Mouse (Mus musculus) neural tube, embryonic 11.5 days (tissue): ENCODE results near the gene Nusap1. TPM values are rescaled to one million over a fixed set of nuclear protein-coding genes. Genes with fewer than 3 reads are reported as not detected.

Experiments
- ATAC-seq: fragments of 200-750 bp; cut with Nextera tagmentation; 2 replicates; pipeline ENCODE4 v1.8.0; 2017; ENCODE audit warnings: moderate number of reproducible peaks, mild to moderate bottlenecking, moderate TSS enrichment, moderate library complexity; ENCODE audit not compliant: insufficient read depth, low FRiP score, low TSS enrichment
- DNase-seq: peaks from one replicate; pipeline ENCODE4 v3.0.0-alpha.2; 2015; ENCODE audit warnings: low spot score
- H3K27ac ChIP-seq: fragments of 300-500 bp; sonication (generic); 2 replicates; pipeline ENCODE4 v1.5.1; 2014; ENCODE audit warnings: low read depth, mild to moderate bottlenecking, low read length
- H3K27me3 ChIP-seq: fragments of 300-500 bp; sonication (generic); 2 replicates; pipeline ENCODE4 v1.6.1; 2014; ENCODE audit warnings: mild to moderate bottlenecking, low read length, mixed read lengths; ENCODE audit not compliant: control insufficient read depth, insufficient read depth
- H3K36me3 ChIP-seq: fragments of 300-500 bp; sonication (generic); 2 replicates; pipeline ENCODE4 v1.6.1; 2014; ENCODE audit warnings: mild to moderate bottlenecking, low read length, moderate library complexity, mixed read lengths; ENCODE audit not compliant: control insufficient read depth, insufficient read depth
- H3K4me1 ChIP-seq: fragments of 300-500 bp; sonication (generic); 2 replicates; pipeline ENCODE4 v1.6.1; 2014; ENCODE audit warnings: low read length, mixed read lengths; ENCODE audit not compliant: control insufficient read depth, insufficient read depth
- H3K4me2 ChIP-seq: fragments of 300-500 bp; sonication (generic); 2 replicates; pipeline ENCODE4 v1.6.1; 2014; ENCODE audit warnings: low read depth, mild to moderate bottlenecking, moderate library complexity
- H3K4me3 ChIP-seq: fragments of 300-500 bp; sonication (generic); 2 replicates; pipeline ENCODE4 v1.5.1; 2014; ENCODE audit warnings: low read depth, low read length
- H3K9ac ChIP-seq: fragments of 300-500 bp; sonication (generic); 2 replicates; pipeline ENCODE4 v1.6.1; 2014; ENCODE audit warnings: mild to moderate bottlenecking, low read length
- H3K9me3 ChIP-seq: fragments of 300-500 bp; sonication (generic); 2 replicates; pipeline ENCODE4 v1.6.1; 2016; ENCODE audit warnings: low read length; ENCODE audit not compliant: control insufficient read depth
- WGBS: fragments of 180-500 bp; shearing (Covaris S2); extraction: QIAGEN DNeasy Blood & Tissue Kit; methylation state at CpG from one replicate; pipeline ENCODE4 v1.1.7; 2014; 5-methylcytosine and 5-hydroxymethylcytosine counted together
- polyA plus RNA-seq: library from polyadenylated mRNA; unstranded; fragments of >200 nt; fragmentation: Nextera tagmentation; extraction: Ambion mirVana; gene quantifications from 2 replicates; pipeline ENCODE4 v1.2.1, GENCODE M21; 2014

Nusap1 gene
- polyA plus RNA-seq: 72.3 and 76.5 TPM in 2 replicates

- ATAC-seq: peak; percentile 100
- 0 out of 2 replicates have a peak within 1 kb of the TSS, but pooled peaks have one; percentile 27 for H3K27ac ChIP-seq
- peak; percentile 93 for DNase-seq
- H3K4me3 ChIP-seq: peak within 1 kb of the TSS; percentile 59
- H3K4me2 ChIP-seq: peak within 1 kb of the TSS; percentile 54
- H3K27me3 ChIP-seq: no peaks in the 10 kb centered on the region
- peaks cover 7% of the 10 kb centered on the region; the same call in 1 of the 2 replicates for H3K4me1 ChIP-seq
- peak within 1 kb of the TSS; percentile 49 for H3K9ac ChIP-seq
- under 1% methylated on average over 55 of the region's 55 CpGs for WGBS
- H3K9me3 ChIP-seq: no peaks in the 10 kb centered on the region
- no peaks in the 10 kb centered on the region for H3K36me3 ChIP-seq
Observed at GRCm38 (mm10) chr2:119618199-119618982, at the start of gene Nusap1, which contains the start of gene Oip5. TSS of gene Nusap1 (plus strand) at chr2:119618298. TSS of gene Oip5 (minus strand) at chr2:119618469.

- no peak for ATAC-seq
- Histone ChIP-seq H3K36me3 (no peaks in the 10 kb centered on the region), H3K27me3 (no peaks in the 10 kb centered on the region), H3K4me1 (no peaks in the 10 kb centered on the region), H3K27ac (no peak overlapping the region), H3K4me3 (no peak overlapping the region), H3K9ac (no peak overlapping the region), H3K9me3 (no peaks in the 10 kb centered on the region), H3K4me2 (no peak overlapping the region)
- 100% methylated on average over 1 of the region's 1 CpGs for WGBS
- no peak for DNase-seq
Observed at GRCm38 (mm10) chr2:119572471-119572870, 45.6 kb upstream of the Nusap1 start.

GRCm38 (mm10) chr2:119581571-119581970, 36.5 kb upstream of the Nusap1 start:
- Histone ChIP-seq H3K4me3 (no peak overlapping the region), H3K4me1 (no peaks in the 10 kb centered on the region), H3K36me3 (no peaks in the 10 kb centered on the region), H3K9ac (no peak overlapping the region), H3K4me2 (no peak overlapping the region), H3K27me3 (no peaks in the 10 kb centered on the region), H3K9me3 (no peaks in the 10 kb centered on the region), H3K27ac (no peak overlapping the region)
- ATAC-seq: no peak
- WGBS: 93% methylated on average over 3 of the region's 3 CpGs
- DNase-seq: no peak

GRCm38 (mm10) chr2:119583439-119583838, 34.7 kb upstream of the Nusap1 start:
- Histone ChIP-seq H3K4me3 (no peak overlapping the region), H3K9ac (no peak overlapping the region), H3K9me3 (no peaks in the 10 kb centered on the region), H3K4me1 (no peaks in the 10 kb centered on the region), H3K27me3 (no peaks in the 10 kb centered on the region), H3K36me3 (no peaks in the 10 kb centered on the region), H3K27ac (no peak overlapping the region), H3K4me2 (no peak overlapping the region)
- 80% methylated on average over 2 of the region's 2 CpGs for WGBS
- no peak for DNase-seq
- no peak for ATAC-seq

- 89% methylated on average over 8 of the region's 8 CpGs for WGBS
- H3K4me1 ChIP-seq: no peaks in the 10 kb centered on the region
- H3K36me3 ChIP-seq: no peaks in the 10 kb centered on the region
- ATAC-seq (no peak), DNase-seq (no peak)
- H3K4me2 ChIP-seq: no peak overlapping the region
- H3K27ac ChIP-seq: no peak overlapping the region
- H3K9me3 ChIP-seq: no peaks in the 10 kb centered on the region
- no peaks in the 10 kb centered on the region for H3K27me3 ChIP-seq
- no peak overlapping the region for H3K4me3 ChIP-seq
- no peak overlapping the region for H3K9ac ChIP-seq
Observed at GRCm38 (mm10) chr2:119584282-119584681, 33.8 kb upstream of the Nusap1 start.

- WGBS: 18% methylated on average over 4 of the region's 4 CpGs
- ATAC-seq (no peak), DNase-seq (peak; percentile 53)
- Histone ChIP-seq H3K27me3 (no peaks in the 10 kb centered on the region), H3K4me3 (no peak overlapping the region), H3K4me1 (no peaks in the 10 kb centered on the region), H3K4me2 (no peak overlapping the region), H3K27ac (no peak overlapping the region), H3K36me3 (no peaks in the 10 kb centered on the region), H3K9me3 (no peaks in the 10 kb centered on the region), H3K9ac (no peak overlapping the region)
Observed at GRCm38 (mm10) chr2:119587383-119587782, 30.7 kb upstream of the Nusap1 start.

GRCm38 (mm10) chr2:119591247-119591646, 26.9 kb upstream of the Nusap1 start:
- 91% methylated on average over 3 of the region's 3 CpGs for WGBS
- ATAC-seq (no peak), DNase-seq (no peak)

GRCm38 (mm10) chr2:119593765-119594112, 24.4 kb upstream of the Nusap1 start:
- DNase-seq: no peak
- Histone ChIP-seq H3K4me3 (peak overlapping the region; percentile 65), H3K36me3 (peaks cover 5% of the 10 kb centered on the region), H3K27me3 (no peaks in the 10 kb centered on the region), H3K4me1 (peaks cover 8% of the 10 kb centered on the region; the same call in 1 of the 2 replicates), H3K9me3 (no peaks in the 10 kb centered on the region), H3K9ac (no peak overlapping the region), H3K27ac (no peak overlapping the region), H3K4me2 (peak overlapping the region; percentile 22; the same call in 1 of the 2 replicates)
- ATAC-seq: peak; percentile 29
- WGBS: 8% methylated on average over 7 of the region's 7 CpGs

More at GRCm38 (mm10) chr2:119591247-119591646, 26.9 kb upstream of the Nusap1 start:
- Histone ChIP-seq H3K27me3 (no peaks in the 10 kb centered on the region), H3K36me3 (no peaks in the 10 kb centered on the region), H3K27ac (no peak overlapping the region), H3K4me1 (peaks cover 8% of the 10 kb centered on the region; the same call in 1 of the 2 replicates), H3K4me3 (no peak overlapping the region), H3K9ac (no peak overlapping the region), H3K4me2 (no peak overlapping the region), H3K9me3 (no peaks in the 10 kb centered on the region)
